In the genomic region with DNA sequence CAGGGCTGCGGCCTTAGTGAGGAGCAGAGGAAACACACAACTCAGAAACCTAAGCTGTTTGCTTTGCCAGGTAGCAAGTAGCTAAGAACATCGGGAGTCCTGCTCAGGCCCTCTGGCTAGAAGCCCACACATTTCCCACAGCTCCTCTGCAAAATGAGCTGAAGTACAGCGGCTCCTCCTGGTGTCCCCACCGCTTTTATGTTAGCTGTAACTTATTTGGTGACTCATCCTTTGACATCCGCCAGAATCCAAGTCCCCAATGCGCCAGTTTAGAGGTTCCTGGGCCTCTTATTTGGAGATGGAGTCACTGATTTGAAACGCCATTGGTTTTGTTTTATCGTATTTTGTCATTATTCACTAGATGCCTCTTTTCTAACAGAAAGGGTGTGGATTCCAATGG, we compare ENCODE assay signal across 22 mouse cellular contexts. TPM values are rescaled to one million over a fixed set of nuclear protein-coding genes. Genes with fewer than 3 reads are reported as not detected.
DNase-seq lines count a peak whose midpoint lies in the region; TF ChIP-seq lines count a peak whose summit lies in the region.
"Had no signal": no experiment of that assay in that cellular context is flagged by ENCODE, and none has a peak within 500 bp of the region (broad histone marks: within the 10 kb centered on the region; RNA-seq: fewer than 3 reads in every experiment).

No protein-coding gene starts in this region.

- intact Hi-C loops in gastrocnemius, adult 2 months (cut with DNase I): no loop called here

- peak; percentile 23 for DNase-seq in gastrocnemius, adult 2 months
- no peak for DNase-seq in gastrocnemius, adult 8-10 months (ENCODE audit: low spot score in 2 of 2)
- DNase-seq in 3134 (ENCODE audit: extremely low read depth, insufficient read length, low spot score) (peak; percentile 71), 3T3-L1 (ENCODE audit: low read depth, low spot score) (peak; percentile 15), R1 (ENCODE audit: low read depth, low spot score) (peak; percentile 48)
- no peak for DNase-seq in neural tube, embryonic 10.5 days (ENCODE audit: extremely low spot score, low spot score)
- no peak for DNase-seq in cerebellum, postnatal 25 days
- DNase-seq: cerebellum, adult 2 months; left cerebral cortex, postnatal 4 days; thymus, postnatal 36 days had no signal

- TF ChIP-seq CTCF in gastrocnemius, adult 2 months (IDR thresholded peaks at IDR 0.05): no peak

- no peak overlapping the region for H3K4me3 ChIP-seq in gastrocnemius, adult 2 months
- H3K4me3 ChIP-seq: embryonic facial prominence, embryonic 12.5 days; heart, embryonic 15.5 days; hindbrain, embryonic 12.5 days; lung, embryonic 15.5 days; midbrain, embryonic 12.5 days had no signal

- H3K27ac ChIP-seq in gastrocnemius, adult 2 months: no peak overlapping the region
- H3K27ac ChIP-seq: embryonic facial prominence, embryonic 12.5 days; lung, embryonic 15.5 days; macrophage; midbrain, embryonic 12.5 days had no signal

RNA-seq across cellular contexts. Expression of a gene that starts 36.6 kb away (rescaled TPM):
- not detected for total RNA-seq in gastrocnemius, adult 2 months (2021)
- total RNA-seq in gastrocnemius, adult 8-10 months (2022): not detected
- total RNA-seq: common myeloid progenitor, adult 5-6 weeks; gastrocnemius, postnatal 4 days; layer of hippocampus, adult 18-20 months; left cerebral cortex, adult 18-20 months; left cerebral cortex, postnatal 4 days; neutrophil, adult 5-6 weeks had no signal

RNA-seq across cellular contexts. Expression of a gene that starts 53.3 kb away (rescaled TPM):
- total RNA-seq in gastrocnemius, adult 2 months (2021): not detected
- total RNA-seq in gastrocnemius, adult 8-10 months (2022): not detected
- total RNA-seq: common myeloid progenitor, adult 5-6 weeks; gastrocnemius, postnatal 4 days; layer of hippocampus, adult 18-20 months; MEL; neutrophil, adult 5-6 weeks had no signal

Comparison
In these comparisons a context has a peak if more than half of its experiments do, and no peak if none do; other contexts are left out.
1. DNase-seq: peak in gastrocnemius, adult 2 months (single experiment), 3134 (single experiment), 3T3-L1 (single experiment) and R1 (single experiment); none in gastrocnemius, adult 8-10 months (0 of 2), neural tube, embryonic 10.5 days (single experiment) and cerebellum, postnatal 25 days (0 of 2).